In the genomic region with DNA sequence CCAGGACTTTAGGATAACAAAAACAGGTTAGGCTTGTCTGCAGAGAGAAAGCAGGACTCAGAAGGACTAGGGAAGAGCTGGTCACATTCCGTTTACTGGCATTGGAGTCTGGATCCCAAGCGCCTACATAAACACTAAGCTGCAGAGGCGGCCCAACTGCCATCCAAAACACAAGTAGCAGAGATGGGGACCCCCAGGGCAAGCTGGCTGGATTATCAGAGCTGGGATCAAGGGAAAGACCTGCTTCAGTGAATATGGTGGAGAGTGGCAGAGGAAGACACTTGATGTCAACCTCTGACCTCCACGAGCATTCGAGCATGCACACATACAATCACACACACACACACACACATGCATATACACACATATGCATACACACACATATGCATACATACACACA, we compare ENCODE assay signal across 35 mouse cellular contexts. TPM values are rescaled to one million over a fixed set of nuclear protein-coding genes. Genes with fewer than 3 reads are reported as not detected.
"Had no signal": no experiment of that assay in that cellular context is flagged by ENCODE, and none has a peak within 500 bp of the region (broad histone marks: within the 10 kb centered on the region; RNA-seq: fewer than 3 reads in every experiment).

No protein-coding gene starts in this region.

- H3K9me3 ChIP-seq: heart, embryonic 13.5 days; heart, embryonic 15.5 days; hindbrain, embryonic 13.5 days; hindbrain, embryonic 15.5 days; kidney, embryonic 15.5 days; limb, embryonic 13.5 days; limb, embryonic 15.5 days; liver, embryonic 12.5 days had no signal

- H3K4me2 ChIP-seq: heart, embryonic 11.5 days; heart, embryonic 13.5 days; heart, embryonic 15.5 days; hindbrain, embryonic 13.5 days; hindbrain, embryonic 15.5 days; kidney, embryonic 15.5 days; limb, embryonic 13.5 days; limb, embryonic 15.5 days; liver, embryonic 12.5 days had no signal

- H3K36me3 ChIP-seq: heart, embryonic 13.5 days; heart, embryonic 15.5 days; hindbrain, embryonic 13.5 days; hindbrain, embryonic 15.5 days; kidney, embryonic 15.5 days; limb, embryonic 13.5 days; limb, embryonic 15.5 days; liver, embryonic 12.5 days had no signal

- DNase-seq: gastrocnemius, postnatal 14 days; gastrocnemius, postnatal 36 days; heart, adult 18-20 months; kidney, adult 11 months; kidney, adult 2 months; kidney, adult 9 months; kidney, postnatal 14 days; kidney, postnatal 36 days; layer of hippocampus, adult 9-11 months; layer of hippocampus, postnatal 36 days; left cerebral cortex, postnatal 4 days had no signal

- H3K27me3 ChIP-seq: hindbrain, embryonic 13.5 days; hindbrain, embryonic 15.5 days; kidney, embryonic 15.5 days; limb, embryonic 13.5 days; limb, embryonic 15.5 days; liver, embryonic 12.5 days had no signal

- H3K4me1 ChIP-seq: heart, embryonic 13.5 days; heart, embryonic 15.5 days; hindbrain, embryonic 13.5 days; kidney, embryonic 15.5 days; limb, embryonic 15.5 days; liver, embryonic 12.5 days had no signal

- ATAC-seq: liver, embryonic 12.5 days had no signal

- H3K27ac ChIP-seq: heart, embryonic 13.5 days; heart, embryonic 15.5 days; hindbrain, embryonic 13.5 days; hindbrain, embryonic 15.5 days; hindbrain, postnatal 0 days; kidney, embryonic 15.5 days; kidney, postnatal 0 days; limb, embryonic 13.5 days; limb, embryonic 15.5 days; liver, embryonic 12.5 days had no signal

- H3K4me3 ChIP-seq: heart, embryonic 13.5 days; heart, embryonic 15.5 days; hindbrain, embryonic 13.5 days; hindbrain, embryonic 15.5 days; kidney, embryonic 15.5 days; limb, embryonic 13.5 days; limb, embryonic 15.5 days; liver, embryonic 12.5 days had no signal

- H3K9ac ChIP-seq: heart, embryonic 13.5 days; heart, embryonic 15.5 days; hindbrain, embryonic 13.5 days; hindbrain, embryonic 15.5 days; kidney, embryonic 15.5 days; limb, embryonic 13.5 days; limb, embryonic 15.5 days; liver, embryonic 12.5 days had no signal

RNA-seq across cellular contexts. Expression of a gene that starts 34.0 kb away (rescaled TPM):
- total RNA-seq: gastrocnemius, adult 18-20 months; gastrocnemius, adult 8-10 months; gastrocnemius, postnatal 14 days; gastrocnemius, postnatal 36 days; heart, adult 18-20 months; heart, adult 8-10 months; heart, postnatal 25 days; hematopoietic stem cell, adult 5-6 weeks; layer of hippocampus, postnatal 36 days; liver, adult 2 months had no signal
- polyA plus RNA-seq: gonadal fat pad, adult 2 months; heart, embryonic 13.5 days; heart, embryonic 15.5 days; heart, postnatal 0 days; hindbrain, embryonic 11.5 days; intestine, embryonic 14.5 days; intestine, embryonic 16.5 days; kidney, adult 2 months; kidney, embryonic 15.5 days; kidney, postnatal 0 days; large intestine, adult 2 months; limb, embryonic 11.5 days; limb, embryonic 15.5 days; liver, adult 2 months had no signal
